Mouse (Mus musculus) liver, adult 2 months (tissue): ENCODE results near the gene Slc52a3.

Experiments used
- CTCF ChIP-seq: fragments of 200-500 bp; IDR thresholded peaks from 2 replicates; pipeline ENCODE4 v1.5.1; 2011; ENCODE audit warnings: low read depth, low read length, control low read depth
- POLR2A ChIP-seq: fragments of 200-500 bp; IDR thresholded peaks from 2 replicates; pipeline ENCODE4 v1.6.1; 2011; ENCODE audit warnings: low read length, control low read depth; ENCODE audit not compliant: insufficient read depth; ENCODE audit errors: extremely low read depth

DNA sequence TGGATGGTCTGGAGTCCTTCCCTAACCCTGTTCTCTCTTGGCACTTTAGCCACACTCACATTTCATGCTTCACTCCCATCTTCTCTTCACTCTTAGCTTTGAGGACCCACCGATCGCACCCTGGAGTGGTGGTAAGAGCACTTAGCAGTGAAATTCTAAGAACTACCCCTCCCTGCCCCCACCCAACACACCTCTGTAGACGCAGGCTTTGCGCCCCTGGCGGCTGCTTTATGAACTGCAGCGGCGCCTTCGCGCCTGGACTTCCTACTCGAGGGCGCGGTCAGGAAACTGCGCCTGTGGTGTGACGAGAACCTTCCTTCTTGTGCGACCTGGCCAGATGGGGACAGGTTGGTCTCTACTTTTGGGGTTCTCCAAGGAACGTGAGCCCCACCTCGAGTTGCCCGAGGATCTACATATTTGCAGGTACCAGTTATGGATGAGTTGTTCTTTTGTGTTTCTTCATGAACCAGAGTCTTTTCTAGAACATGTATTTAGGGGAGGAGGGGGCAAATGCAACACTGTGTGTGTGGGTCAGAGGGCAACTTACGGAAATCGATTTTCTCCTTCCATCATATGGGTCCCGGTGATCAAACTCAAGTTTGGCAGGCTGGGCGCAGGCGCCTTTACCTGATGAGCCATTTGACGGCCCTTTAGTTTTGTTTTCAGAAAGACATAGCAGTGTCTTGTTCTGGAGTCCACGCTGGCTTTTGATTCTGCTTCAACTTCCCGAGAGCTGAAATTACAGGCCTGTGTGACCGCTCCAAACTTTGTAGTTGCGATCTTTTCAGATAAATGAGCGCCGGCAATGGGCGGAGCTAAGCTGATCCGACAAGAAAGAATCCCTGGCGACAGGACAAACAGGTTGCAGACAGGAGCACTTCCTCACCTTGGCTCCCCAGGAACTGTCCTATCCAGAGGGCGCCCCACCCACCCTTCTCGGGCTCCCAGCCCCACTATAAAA lies at the start of gene Slc52a3:
- TF ChIP-seq CTCF: peak; percentile 90
- no peak for TF ChIP-seq POLR2A
